Mouse (Mus musculus) olfactory bulb, adult 2 months (tissue): ENCODE data around the gene Gm20605.

Source experiments
- CTCF ChIP-seq: fragments of 200-500 bp; IDR thresholded peaks from 2 replicates; pipeline ENCODE4 v1.5.1; 2012; ENCODE audit warnings: low read depth, mild to moderate bottlenecking, low read length, moderate library complexity; ENCODE audit not compliant: insufficient read depth
- POLR2A ChIP-seq: fragments of 200-500 bp; IDR thresholded peaks from 2 replicates; pipeline ENCODE4 v1.6.1; 2012; ENCODE audit warnings: mild to moderate bottlenecking, low read depth, low read length, moderate library complexity; ENCODE audit not compliant: insufficient read depth

GRCm38 (mm10) chr5:137627991-137628390, 984 bp upstream of the Gm20605 start:
- TF ChIP-seq CTCF (no peak), POLR2A (no peak)
